Comparison of ENCODE assay signal across 21 mouse cellular contexts in the genomic region with DNA sequence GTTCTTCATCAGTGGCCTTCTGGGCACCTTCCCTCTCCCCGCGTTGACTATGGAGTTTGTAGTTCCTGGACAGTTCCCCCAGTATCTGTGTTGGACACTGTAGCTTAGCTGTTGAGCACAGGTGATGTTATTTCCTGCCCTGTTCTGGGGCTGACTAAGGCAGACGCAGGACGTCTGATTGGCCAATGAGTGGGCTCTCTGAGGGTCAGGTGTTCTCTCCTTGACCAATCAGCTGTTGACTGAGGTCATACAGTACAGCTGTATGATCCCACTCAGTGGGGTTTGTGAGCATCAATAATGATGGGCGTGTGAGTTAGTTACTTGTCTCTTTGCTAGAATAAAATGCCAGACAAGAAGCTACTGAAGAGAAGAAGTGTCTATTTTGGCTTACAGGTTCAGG.
DNase-seq lines count a peak whose midpoint lies in the region; TF ChIP-seq lines count a peak whose summit lies in the region.
"Had no signal": no experiment of that assay in that cellular context is flagged by ENCODE, and none has a peak within 500 bp of the region (broad histone marks: within the 10 kb centered on the region; RNA-seq: fewer than 3 reads in every experiment).

No protein-coding gene starts in this region.

- H3K9ac ChIP-seq in CH12.LX (ENCODE audit: insufficient read depth, low read depth): no peak overlapping the region
- H3K9ac ChIP-seq: forebrain, postnatal 0 days; heart, embryonic 13.5 days; hindbrain, embryonic 12.5 days; hindbrain, embryonic 15.5 days had no signal

- no peak overlapping the region for H3K27ac ChIP-seq in CH12.LX (ENCODE audit: insufficient read depth, low read depth)
- H3K27ac ChIP-seq: gastrocnemius, adult 2 months; heart, embryonic 10.5 days; heart, embryonic 13.5 days; hindbrain, embryonic 12.5 days; hindbrain, embryonic 15.5 days had no signal

- H3K4me2 ChIP-seq in CH12.LX (ENCODE audit: insufficient read depth, low read depth, poor library complexity, severe bottlenecking): no peak overlapping the region
- H3K4me2 ChIP-seq: heart, embryonic 13.5 days; hindbrain, embryonic 12.5 days; hindbrain, embryonic 15.5 days had no signal

- intact Hi-C loops in heart, postnatal 25 days (cut with DNase I): no loop called here

- DNase-seq in A20 (ENCODE audit: low read depth, low spot score) (peak; percentile 16), CH12.LX (ENCODE audit: extremely low read depth) (peak; percentile 26), R1 (ENCODE audit: low read depth, low spot score) (peak; percentile 87)
- DNase-seq in testis, postnatal 14 days (ENCODE audit: low spot score): peak; percentile 56
- no peak for DNase-seq in heart, postnatal 25 days (ENCODE audit: low spot score)
- no peak for DNase-seq in urinary bladder, postnatal 25 days (ENCODE audit: low spot score)
- DNase-seq in left cerebral cortex, adult 8-10 months (ENCODE audit: low spot score in 2 of 2): no peak
- DNase-seq: adrenal gland, adult 2 months; adrenal gland, postnatal 14 days; cerebellum, adult 11-12 months; cerebellum, adult 8-10 months; cerebellum, postnatal 36 days; forebrain, postnatal 0 days; gastrocnemius, adult 2 months; gastrocnemius, postnatal 14 days; heart, adult 11 months; heart, postnatal 14 days had no signal

- TF ChIP-seq RAD21 in CH12.LX (IDR thresholded peaks at IDR 0.05; ENCODE audit: low read depth, low read length): no peak

- no peaks in the 10 kb centered on the region for H3K79me2 ChIP-seq in CH12.LX (replicated peaks; ENCODE audit: control insufficient read depth, extremely low read depth, insufficient read depth, poor library complexity, severe bottlenecking)

- no peak for TF ChIP-seq POLR2A in CH12.LX (IDR thresholded peaks at IDR 0.05; ENCODE audit: low read depth, low read length)

- no peak overlapping the region for H3K4me3 ChIP-seq in CH12.LX (replicated peaks in 1 of 3; ENCODE audit: low read depth in 2 of 3, low read length in 2 of 3, poor library complexity in 1 of 3)
- H3K4me3 ChIP-seq: gastrocnemius, adult 2 months; heart, embryonic 10.5 days; heart, embryonic 13.5 days; hindbrain, embryonic 12.5 days; hindbrain, embryonic 15.5 days had no signal

- TF ChIP-seq EP300 in CH12.LX (IDR thresholded peaks at IDR 0.05; ENCODE audit: low read length): no peak

- dilution Hi-C loops in CH12.LX (cut with MboI; ENCODE audit: extremely low pct_ligation_motif_present, extremely low pct_unique_long_range_greater_than_20kb, low sequenced_read_pairs): no loop called here

- peaks cover 11% of the 10 kb centered on the region for H3K9me3 ChIP-seq in CH12.LX (replicated peaks; ENCODE audit: low read length)
- H3K9me3 ChIP-seq: heart, embryonic 10.5 days; hindbrain, embryonic 15.5 days had no signal

- no peaks in the 10 kb centered on the region for H3K4me1 ChIP-seq in CH12.LX (ENCODE audit: control insufficient read depth in 1 of 2, insufficient read depth in 2 of 2)
- H3K4me1 ChIP-seq: heart, embryonic 10.5 days; heart, embryonic 13.5 days; hindbrain, embryonic 15.5 days had no signal

- in situ Hi-C loops in CH12.LX (cut with MboI; ENCODE audit: low pct_ligation_motif_present, low pct_unique_long_range_greater_than_20kb, low sequenced_read_pairs): no loop called here

- TF ChIP-seq CTCF in CH12.LX (conservative IDR thresholded peaks at IDR 0.05 in 1 of 2, IDR thresholded peaks at IDR 0.05 in 1 of 2; ENCODE audit: low read depth in 2 of 2, low read length in 2 of 2): no peak

- H3K36me3 ChIP-seq in CH12.LX (replicated peaks in 1 of 2; ENCODE audit: control insufficient read depth in 1 of 2, insufficient read depth in 1 of 2, low read length in 1 of 2): no peaks in the 10 kb centered on the region
- H3K36me3 ChIP-seq: heart, embryonic 10.5 days; heart, embryonic 13.5 days; hindbrain, embryonic 12.5 days; hindbrain, embryonic 15.5 days had no signal

- peaks cover 83% of the 10 kb centered on the region for H3K27me3 ChIP-seq in CH12.LX (replicated peaks)
- H3K27me3 ChIP-seq: hindbrain, embryonic 15.5 days had no signal

TF ChIP-seq in CH12.LX, 34 proteins besides CTCF, POLR2A, EP300 and RAD21:
- TF ChIP-seq MYC (IDR thresholded peaks at IDR 0.05; ENCODE audit: low read depth, low read length) (no peak), USF1 (IDR thresholded peaks at IDR 0.05; ENCODE audit: low read depth, low read length) (peak; percentile 57), HCFC1 (IDR thresholded peaks at IDR 0.05; ENCODE audit: low read depth, low read length) (no peak), ELF1 (IDR thresholded peaks at IDR 0.05; ENCODE audit: low read depth, low read length) (no peak), TCF12 (IDR thresholded peaks at IDR 0.05; ENCODE audit: low read depth, low read length) (no peak), SMC3 (IDR thresholded peaks at IDR 0.05; ENCODE audit: low read depth, low read length) (no peak), PAX5 (IDR thresholded peaks at IDR 0.05; ENCODE audit: low read length) (no peak), JUND (conservative IDR thresholded peaks at IDR 0.05; ENCODE audit: low read depth, low read length) (no peak), USF2 (conservative IDR thresholded peaks at IDR 0.05; ENCODE audit: low read depth, low read length) (peak; percentile 64), POLR2AphosphoS2 (IDR thresholded peaks at IDR 0.05; ENCODE audit: low read depth, low read length) (no peak)
TF ChIP-seq in CH12.LX: peak in this region for 2.

Comparison
In these comparisons a context has a peak if more than half of its experiments do, and no peak if none do; other contexts are left out.
1. DNase-seq: peak in A20 (single experiment), CH12.LX (single experiment), R1 (single experiment) and testis, postnatal 14 days (single experiment); none in heart, postnatal 25 days (single experiment), urinary bladder, postnatal 25 days (single experiment) and left cerebral cortex, adult 8-10 months (0 of 2).